Mouse (Mus musculus) megakaryocyte-erythroid progenitor cell, adult 5 weeks (primary cell): ENCODE measurements around the gene Slc6a11. TPM values are rescaled to one million over a fixed set of nuclear protein-coding genes. Genes with fewer than 3 reads are reported as not detected.

Source experiments
- polyA plus RNA-seq: library from polyadenylated mRNA; stranded (reverse); fragments of >175 nt; gene quantifications from 2 replicates; pipeline ENCODE4 v1.2.3, GENCODE M21; 2012

Slc6a11 gene
- 0.01 TPM in 1 of 2 replicates, not detected in the other for polyA plus RNA-seq

GRCm38 (mm10) chr6:114131122-114131872 is at the start of gene Slc6a11:
Slc6a11 (plus strand) TSS chr6:114131241.

GRCm38 (mm10) chr6:114282469-114283277 is 151.6 kb downstream of the Slc6a11 start, which contains the start of gene Slc6a1:
Slc6a1 (plus strand) TSS chr6:114282635.

Other genes with a start within 250 kb of the Slc6a11 start
- gene Atp2b2, start 88.6 kb upstream of the Slc6a11 start, polyA plus RNA-seq = 0.01 TPM in 1 of 2 replicates, not detected in the other
- gene Slc6a1, start 151.4 kb downstream of the Slc6a11 start, polyA plus RNA-seq = 0.10 and 0.13 TPM in 2 replicates